Mouse (Mus musculus): Measurements from ENCODE around the gene Git1. TPM values are rescaled to one million over a fixed set of nuclear protein-coding genes. Genes with fewer than 3 reads are reported as not detected.

The Git1 gene
- polyA plus RNA-seq, 1 experiment from 2014 or later: 12.2 TPM

DNA sequence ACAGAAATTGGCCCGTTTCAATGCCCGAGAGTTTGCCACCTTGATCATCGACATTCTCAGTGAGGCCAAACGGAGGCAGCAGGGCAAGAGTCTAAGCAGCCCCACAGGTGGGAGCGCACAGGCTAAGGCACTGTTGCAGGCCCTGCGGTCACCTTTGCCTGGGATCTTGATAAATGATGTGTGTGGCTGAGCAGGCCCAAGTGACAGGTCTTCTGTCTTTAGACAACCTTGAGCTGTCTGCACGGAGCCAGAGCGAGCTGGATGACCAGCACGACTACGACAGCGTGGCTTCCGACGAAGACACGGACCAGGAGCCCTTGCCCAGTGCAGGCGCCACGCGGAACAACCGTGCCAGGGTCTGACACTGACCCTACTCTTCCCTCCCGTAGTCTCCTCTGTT, 11.0 kb downstream of the Git1 start:
- Histone ChIP-seq H3K36me3 (ENCODE audit: control insufficient read depth, insufficient read depth, low read length) (peaks cover 40% of the 10 kb centered on the region), H3K4me1 (ENCODE audit: control insufficient read depth, insufficient read depth, low read length) (peaks cover 38% of the 10 kb centered on the region), H3K27me3 (replicated peaks; ENCODE audit: control insufficient read depth, insufficient read depth, low read length) (no peaks in the 10 kb centered on the region), H3K9ac (ENCODE audit: low read depth, low read length) (no peak overlapping the region), H3K4me3 (ENCODE audit: low read length) (no peak overlapping the region), H3K4me2 (ENCODE audit: low read depth, low read length) (0 out of 2 replicates have a peak overlapping the region, but pooled peaks have one; percentile 5), H3K9me3 (ENCODE audit: control insufficient read depth, low read length) (no peaks in the 10 kb centered on the region), H3K27ac (ENCODE audit: low read length) (peak overlapping the region; percentile 92)
- ATAC-seq: no peak
- WGBS: 94% methylated on average over 19 of the region's 19 CpGs

DNA sequence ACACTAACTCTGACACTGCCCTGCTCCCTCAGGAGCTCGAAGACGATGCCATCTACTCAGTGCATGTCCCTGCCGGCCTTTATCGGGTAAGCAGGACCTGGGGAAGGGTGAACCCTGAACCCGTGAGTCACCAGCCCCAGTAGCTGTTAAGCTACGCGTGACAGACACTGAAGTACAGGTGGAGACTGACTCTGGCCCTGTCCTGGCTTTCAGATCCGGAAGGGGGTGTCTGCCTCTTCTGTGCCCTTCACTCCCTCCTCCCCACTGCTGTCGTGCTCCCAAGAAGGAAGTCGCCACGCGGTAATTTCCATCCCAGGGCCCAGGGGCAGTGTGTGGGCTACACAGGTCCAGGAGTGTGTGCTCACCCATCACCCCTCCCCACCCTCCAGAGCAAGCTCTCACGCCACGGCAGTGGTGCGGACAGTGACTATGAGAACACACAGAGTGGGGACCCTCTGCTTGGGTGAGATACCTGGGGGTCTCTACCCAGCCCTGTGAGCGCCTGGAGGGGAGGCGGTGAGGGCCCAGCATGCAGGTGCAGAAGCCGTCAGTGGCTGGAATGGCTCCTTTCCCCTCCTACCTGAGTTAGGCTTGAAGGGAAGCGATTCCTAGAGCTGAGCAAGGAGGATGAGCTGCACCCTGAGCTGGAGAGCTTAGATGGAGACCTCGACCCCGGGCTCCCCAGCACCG, 12.1 kb downstream of the Git1 start:
- H3K4me1 ChIP-seq (ENCODE audit: control insufficient read depth, insufficient read depth, low read length): peaks cover 38% of the 10 kb centered on the region
- H3K36me3 ChIP-seq (ENCODE audit: control insufficient read depth, insufficient read depth, low read length): peaks cover 37% of the 10 kb centered on the region
- peak; percentile 71 for ATAC-seq
- WGBS: 73% methylated on average over 22 of the region's 22 CpGs
- H3K9ac ChIP-seq (ENCODE audit: low read depth, low read length): peak overlapping the region; percentile 61
- peak overlapping the region; percentile 10; the same call in 1 of the 2 replicates for H3K4me3 ChIP-seq (ENCODE audit: low read length)
- no peaks in the 10 kb centered on the region for H3K27me3 ChIP-seq (replicated peaks; ENCODE audit: control insufficient read depth, insufficient read depth, low read length)
- H3K9me3 ChIP-seq (ENCODE audit: control insufficient read depth, low read length): no peaks in the 10 kb centered on the region
- peak overlapping the region; percentile 26; the same call in 1 of the 2 replicates for H3K4me2 ChIP-seq (ENCODE audit: low read depth, low read length)
- H3K27ac ChIP-seq (ENCODE audit: low read length): peak overlapping the region; percentile 94

- ATAC-seq: peak; percentile 88
- Histone ChIP-seq H3K4me2 (ENCODE audit: low read depth, low read length) (no peak overlapping the region), H3K36me3 (ENCODE audit: control insufficient read depth, insufficient read depth, low read length) (peaks cover 36% of the 10 kb centered on the region), H3K4me1 (ENCODE audit: control insufficient read depth, insufficient read depth, low read length) (peaks cover 38% of the 10 kb centered on the region), H3K9me3 (ENCODE audit: control insufficient read depth, low read length) (no peaks in the 10 kb centered on the region), H3K9ac (ENCODE audit: low read depth, low read length) (peak overlapping the region; percentile 39), H3K27me3 (replicated peaks; ENCODE audit: control insufficient read depth, insufficient read depth, low read length) (no peaks in the 10 kb centered on the region), H3K4me3 (ENCODE audit: low read length) (no peak overlapping the region), H3K27ac (ENCODE audit: low read length) (peak overlapping the region; percentile 94)
- 73% methylated on average over 14 of the region's 14 CpGs for WGBS
Measured at GRCm38 (mm10) chr11:77506273-77506672, 12.9 kb downstream of the Git1 start.

- 72% methylated on average over 6 of the region's 6 CpGs for WGBS
- H3K4me2 ChIP-seq (ENCODE audit: low read depth, low read length): no peak overlapping the region
- H3K4me1 ChIP-seq (ENCODE audit: control insufficient read depth, insufficient read depth, low read length): peaks cover 38% of the 10 kb centered on the region
- no peak for ATAC-seq
- H3K9me3 ChIP-seq (ENCODE audit: control insufficient read depth, low read length): no peaks in the 10 kb centered on the region
- H3K36me3 ChIP-seq (ENCODE audit: control insufficient read depth, insufficient read depth, low read length): peaks cover 36% of the 10 kb centered on the region
- peak overlapping the region; percentile 39 for H3K9ac ChIP-seq (ENCODE audit: low read depth, low read length)
- H3K27me3 ChIP-seq (replicated peaks; ENCODE audit: control insufficient read depth, insufficient read depth, low read length): no peaks in the 10 kb centered on the region
- H3K27ac ChIP-seq (ENCODE audit: low read length): peak overlapping the region; percentile 77
- H3K4me3 ChIP-seq (ENCODE audit: low read length): no peak overlapping the region
Measured at GRCm38 (mm10) chr11:77506941-77507340, 13.6 kb downstream of the Git1 start.

DNA sequence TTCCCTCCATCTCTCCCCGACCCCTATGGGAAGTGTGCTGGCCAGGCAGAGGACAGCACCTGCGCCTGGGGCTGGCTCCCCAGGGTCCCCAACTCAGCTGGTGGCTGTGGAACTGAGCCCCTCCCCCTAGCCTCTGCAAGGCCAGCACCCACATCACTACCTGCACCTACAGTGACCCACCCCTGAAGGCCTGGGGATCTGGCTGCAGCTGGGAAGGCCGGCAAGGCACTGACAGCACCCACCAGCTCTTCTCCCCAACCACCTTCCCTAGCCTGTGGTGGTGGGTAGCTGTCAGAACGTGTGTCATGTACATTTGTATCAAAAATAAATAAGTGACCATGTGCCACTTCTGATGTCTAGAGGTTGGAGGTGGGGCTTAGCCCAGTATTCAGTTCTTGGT, 14.1 kb downstream of the Git1 start:
- Histone ChIP-seq H3K9me3 (ENCODE audit: control insufficient read depth, low read length) (no peaks in the 10 kb centered on the region), H3K4me1 (ENCODE audit: control insufficient read depth, insufficient read depth, low read length) (peaks cover 41% of the 10 kb centered on the region), H3K4me3 (ENCODE audit: low read length) (no peak overlapping the region), H3K4me2 (ENCODE audit: low read depth, low read length) (no peak overlapping the region), H3K27me3 (replicated peaks; ENCODE audit: control insufficient read depth, insufficient read depth, low read length) (no peaks in the 10 kb centered on the region), H3K9ac (ENCODE audit: low read depth, low read length) (0 out of 2 replicates have a peak overlapping the region, but pooled peaks have one; percentile 33), H3K27ac (ENCODE audit: low read length) (peak overlapping the region; percentile 31; the same call in 1 of the 2 replicates), H3K36me3 (ENCODE audit: control insufficient read depth, insufficient read depth, low read length) (peaks cover 36% of the 10 kb centered on the region)
- no peak for ATAC-seq
- 72% methylated on average over 4 of the region's 4 CpGs for WGBS

DNA sequence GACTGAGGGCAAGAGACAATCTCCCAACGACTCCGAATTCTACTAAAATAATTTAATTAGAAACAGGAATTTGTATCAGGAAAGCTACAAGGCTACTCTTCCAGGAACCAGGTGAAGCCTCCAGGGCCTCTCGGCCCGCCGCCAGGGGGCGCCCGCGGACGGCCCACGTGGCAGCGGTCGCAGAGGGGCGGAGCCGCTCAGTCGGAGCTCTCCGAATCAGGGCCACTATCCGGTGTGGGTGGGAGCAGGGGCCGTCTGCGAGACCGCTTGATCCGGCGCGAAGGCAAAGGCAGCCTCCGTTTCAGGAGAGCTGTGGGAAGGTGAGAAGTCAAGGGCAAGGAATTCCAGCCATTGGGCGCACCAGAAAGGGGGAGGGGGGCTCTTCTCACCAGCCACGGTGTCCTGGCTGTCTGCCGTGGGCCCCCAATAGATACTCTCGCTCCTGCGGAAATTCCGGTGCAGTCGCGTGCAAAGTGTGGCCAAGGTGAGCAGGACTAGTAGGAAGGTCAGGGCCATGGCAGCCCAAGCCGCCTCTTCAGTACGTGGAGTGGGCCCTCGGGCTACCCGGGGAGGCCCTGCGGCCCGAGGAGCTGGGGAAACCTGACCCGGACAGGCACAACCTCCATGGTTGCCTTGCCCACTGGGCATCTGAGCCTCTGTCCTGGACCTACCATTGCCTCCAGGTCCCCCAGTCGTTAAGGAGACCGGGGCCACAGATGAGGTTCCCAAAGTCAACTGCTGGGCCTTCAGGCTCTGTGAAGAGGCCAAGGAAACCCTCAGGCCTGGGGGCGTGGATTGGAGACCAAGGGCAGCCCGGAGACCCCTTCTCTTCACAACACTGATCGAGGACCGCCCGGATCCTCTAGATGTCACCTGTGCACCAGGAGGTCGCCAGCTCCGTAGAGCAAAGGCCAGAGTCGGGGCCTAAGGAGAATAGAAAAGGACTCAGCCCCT, 15.0 kb downstream of the Git1 start:
- 21% methylated on average over 49 of the region's 49 CpGs for WGBS
- Histone ChIP-seq H3K27me3 (replicated peaks; ENCODE audit: control insufficient read depth, insufficient read depth, low read length) (no peaks in the 10 kb centered on the region), H3K4me2 (ENCODE audit: low read depth, low read length) (peak overlapping the region; percentile 72), H3K4me1 (ENCODE audit: control insufficient read depth, insufficient read depth, low read length) (peaks cover 36% of the 10 kb centered on the region), H3K9ac (ENCODE audit: low read depth, low read length) (peak overlapping the region; percentile 69), H3K27ac (ENCODE audit: low read length) (peak overlapping the region; percentile 61), H3K4me3 (ENCODE audit: low read length) (peak overlapping the region; percentile 34), H3K36me3 (ENCODE audit: control insufficient read depth, insufficient read depth, low read length) (peaks cover 31% of the 10 kb centered on the region), H3K9me3 (ENCODE audit: control insufficient read depth, low read length) (no peaks in the 10 kb centered on the region)
- peak; percentile 27 for ATAC-seq

GRCm38 (mm10) chr11:77511336-77511735, 18.0 kb downstream of the Git1 start:
- Histone ChIP-seq H3K4me2 (ENCODE audit: low read depth, low read length) (no peak overlapping the region), H3K4me3 (ENCODE audit: low read length) (no peak overlapping the region), H3K4me1 (ENCODE audit: control insufficient read depth, insufficient read depth, low read length) (peaks cover 42% of the 10 kb centered on the region), H3K27ac (ENCODE audit: low read length) (no peak overlapping the region), H3K9ac (ENCODE audit: low read depth, low read length) (no peak overlapping the region), H3K36me3 (ENCODE audit: control insufficient read depth, insufficient read depth, low read length) (peaks cover 12% of the 10 kb centered on the region; the same call in 1 of the 2 replicates), H3K27me3 (replicated peaks; ENCODE audit: control insufficient read depth, insufficient read depth, low read length) (peaks cover 6% of the 10 kb centered on the region; the same call in 1 of the 2 replicates), H3K9me3 (ENCODE audit: control insufficient read depth, low read length) (no peaks in the 10 kb centered on the region)
- ATAC-seq: no peak
- 69% methylated on average over 5 of the region's 5 CpGs for WGBS

DNA sequence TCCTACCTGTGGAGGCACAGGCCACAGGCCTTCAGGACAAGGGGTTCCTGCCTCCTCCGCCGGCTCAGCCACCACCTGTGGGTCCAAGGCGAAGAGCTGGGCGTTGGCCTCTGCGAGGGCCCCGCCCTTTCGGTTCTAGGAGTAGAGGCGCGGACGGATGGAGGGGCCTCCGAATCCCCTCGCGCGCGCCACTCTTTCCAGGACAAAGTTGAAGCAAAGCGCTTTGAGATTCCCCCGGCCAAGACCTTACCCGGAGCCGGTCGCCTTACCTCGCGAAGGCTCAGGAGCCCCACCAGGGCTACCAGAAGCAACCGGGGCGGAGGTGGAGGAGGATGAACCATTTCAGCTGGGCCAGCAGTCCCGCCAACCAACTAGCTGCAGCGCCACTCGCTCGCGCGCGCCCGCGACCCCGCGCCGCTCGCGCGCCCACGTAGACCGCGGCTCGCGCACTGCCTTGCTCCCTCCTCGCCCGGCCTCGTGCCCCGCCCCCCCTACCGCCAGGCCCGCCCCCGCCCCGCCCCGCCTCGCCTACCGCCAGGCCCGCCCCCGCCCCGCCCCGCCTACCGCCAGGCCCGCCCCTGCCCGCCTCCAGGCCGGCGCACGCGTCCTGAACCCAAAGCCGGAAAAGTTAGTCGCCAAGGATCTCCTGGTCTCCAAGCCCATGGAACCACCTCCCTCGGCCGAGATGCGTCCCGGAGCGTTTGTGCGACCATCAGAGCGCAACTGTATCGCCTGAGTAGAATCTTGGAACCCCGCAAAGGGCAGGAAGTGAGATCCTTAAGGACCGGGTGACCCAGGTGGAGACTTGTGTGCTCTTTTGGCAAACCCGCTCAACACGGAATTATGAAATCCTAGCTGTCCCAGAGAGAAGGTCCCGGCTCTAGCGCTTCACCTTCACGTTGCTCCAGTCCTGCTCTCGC, 19.8 kb downstream of the Git1 start:
- Histone ChIP-seq H3K27ac (ENCODE audit: low read length) (peak overlapping the region; percentile 85), H3K36me3 (ENCODE audit: control insufficient read depth, insufficient read depth, low read length) (no peaks in the 10 kb centered on the region), H3K9ac (ENCODE audit: low read depth, low read length) (peak overlapping the region; percentile 79), H3K4me3 (ENCODE audit: low read length) (peak overlapping the region; percentile 69), H3K9me3 (ENCODE audit: control insufficient read depth, low read length) (no peaks in the 10 kb centered on the region), H3K27me3 (replicated peaks; ENCODE audit: control insufficient read depth, insufficient read depth, low read length) (peaks cover 6% of the 10 kb centered on the region; the same call in 1 of the 2 replicates), H3K4me1 (ENCODE audit: control insufficient read depth, insufficient read depth, low read length) (peaks cover 34% of the 10 kb centered on the region), H3K4me2 (ENCODE audit: low read depth, low read length) (peak overlapping the region; percentile 98)
- WGBS: under 1% methylated on average over 65 of the region's 84 CpGs
- peak; percentile 76 for ATAC-seq

All from intestine, embryonic 16.5 days (tissue).